Mouse (Mus musculus): ENCODE measurements around the gene Zcchc2.
A peak's percentile ranks its signal among the peaks of the same experiment; 100 is the strongest.

The Zcchc2 gene

DNA sequence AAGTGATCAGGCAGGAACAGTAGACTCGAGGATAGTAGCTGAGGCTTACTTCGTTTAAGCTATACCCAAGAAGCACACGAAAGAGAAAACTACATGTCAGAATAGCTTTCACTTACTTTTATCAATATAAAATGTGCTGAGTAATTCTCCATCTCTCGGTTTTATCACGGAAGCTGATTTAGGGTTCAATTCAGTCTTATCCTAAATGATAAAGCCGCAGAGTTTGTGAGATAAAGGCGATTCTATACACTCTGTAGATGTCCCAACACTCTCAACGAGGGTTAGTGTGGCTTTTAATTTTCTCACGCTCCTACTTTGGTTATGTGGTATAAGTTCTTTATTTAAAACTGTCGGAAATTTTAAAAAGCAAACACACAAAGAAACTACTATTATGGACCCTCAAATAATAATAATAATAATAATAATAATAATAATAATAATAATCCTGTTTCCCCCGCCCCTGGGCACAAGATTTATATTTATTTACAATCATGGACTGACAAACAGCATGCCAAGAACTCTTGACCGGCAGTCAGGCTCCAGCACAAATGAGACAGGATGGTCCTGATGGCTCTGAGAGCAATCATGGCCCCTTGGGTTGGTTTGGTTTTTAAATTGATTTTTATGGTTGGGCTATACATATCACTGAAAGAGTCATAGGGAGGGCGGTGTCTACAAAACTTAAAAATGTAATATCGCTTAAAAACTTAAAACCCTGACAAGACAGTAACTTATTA is 1.1 kb upstream of the Zcchc2 start:
- no peak for DNase-seq (ENCODE audit: low read depth, low spot score)

DNA sequence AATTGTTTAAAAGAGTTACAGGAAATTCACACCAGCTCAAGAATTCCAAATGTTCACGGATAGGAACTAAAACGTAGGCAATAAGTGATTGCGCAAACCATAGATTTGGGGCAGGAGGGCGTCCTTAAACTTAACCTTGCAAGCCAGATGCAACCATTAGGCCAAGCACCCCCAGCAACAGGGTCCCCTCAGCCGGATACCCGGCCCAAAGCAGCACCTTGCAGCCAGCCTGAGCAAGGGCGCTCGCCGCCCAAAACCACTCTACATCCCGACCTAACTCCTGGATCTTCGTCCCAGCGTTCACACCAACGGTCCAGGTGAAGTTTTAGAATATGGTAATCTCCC is 594 bp upstream of the Zcchc2 start:
- DNase-seq (ENCODE audit: low read depth, low spot score) = no peak

DNA sequence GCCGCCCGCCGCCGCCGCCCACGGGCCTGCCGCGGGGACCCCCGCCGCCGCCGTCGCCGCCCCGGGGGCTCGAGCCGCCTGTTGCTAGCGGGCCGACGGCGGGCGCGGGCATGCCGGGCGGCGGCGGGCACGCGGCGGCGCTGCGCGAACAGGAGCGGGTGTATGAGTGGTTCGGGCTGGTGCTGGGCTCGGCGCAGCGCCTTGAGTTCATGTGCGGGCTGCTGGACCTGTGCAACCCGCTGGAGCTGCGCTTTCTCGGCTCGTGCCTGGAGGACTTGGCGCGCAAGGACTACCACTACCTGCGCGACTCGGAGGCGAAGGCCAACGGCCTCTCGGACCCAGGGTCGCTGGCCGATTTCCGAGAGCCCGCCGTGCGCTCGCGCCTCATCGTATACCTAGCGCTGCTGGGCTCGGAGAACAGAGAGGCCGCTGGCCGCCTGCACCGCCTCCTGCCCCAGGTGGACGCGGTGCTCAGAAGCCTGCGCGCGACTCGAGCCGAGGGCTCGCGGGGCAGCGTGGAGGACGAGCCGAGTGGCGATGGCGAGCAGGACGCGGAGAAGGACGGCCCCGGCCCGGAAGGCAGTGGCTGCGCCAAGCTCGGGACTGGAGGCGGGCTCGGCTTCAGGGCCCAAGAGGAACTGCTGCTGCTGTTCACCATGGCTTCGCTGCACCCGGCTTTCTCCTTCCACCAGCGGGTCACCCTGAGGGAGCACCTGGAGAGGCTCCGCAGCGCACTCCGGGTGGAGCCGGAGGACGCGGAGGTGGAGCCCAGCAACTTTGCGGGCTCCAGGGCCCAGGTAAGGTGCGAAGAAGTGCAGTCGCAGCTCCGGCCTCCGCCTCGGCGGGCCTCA is 930 bp downstream of the Zcchc2 start:
- no peak for DNase-seq (ENCODE audit: low read depth, low spot score)

DNA sequence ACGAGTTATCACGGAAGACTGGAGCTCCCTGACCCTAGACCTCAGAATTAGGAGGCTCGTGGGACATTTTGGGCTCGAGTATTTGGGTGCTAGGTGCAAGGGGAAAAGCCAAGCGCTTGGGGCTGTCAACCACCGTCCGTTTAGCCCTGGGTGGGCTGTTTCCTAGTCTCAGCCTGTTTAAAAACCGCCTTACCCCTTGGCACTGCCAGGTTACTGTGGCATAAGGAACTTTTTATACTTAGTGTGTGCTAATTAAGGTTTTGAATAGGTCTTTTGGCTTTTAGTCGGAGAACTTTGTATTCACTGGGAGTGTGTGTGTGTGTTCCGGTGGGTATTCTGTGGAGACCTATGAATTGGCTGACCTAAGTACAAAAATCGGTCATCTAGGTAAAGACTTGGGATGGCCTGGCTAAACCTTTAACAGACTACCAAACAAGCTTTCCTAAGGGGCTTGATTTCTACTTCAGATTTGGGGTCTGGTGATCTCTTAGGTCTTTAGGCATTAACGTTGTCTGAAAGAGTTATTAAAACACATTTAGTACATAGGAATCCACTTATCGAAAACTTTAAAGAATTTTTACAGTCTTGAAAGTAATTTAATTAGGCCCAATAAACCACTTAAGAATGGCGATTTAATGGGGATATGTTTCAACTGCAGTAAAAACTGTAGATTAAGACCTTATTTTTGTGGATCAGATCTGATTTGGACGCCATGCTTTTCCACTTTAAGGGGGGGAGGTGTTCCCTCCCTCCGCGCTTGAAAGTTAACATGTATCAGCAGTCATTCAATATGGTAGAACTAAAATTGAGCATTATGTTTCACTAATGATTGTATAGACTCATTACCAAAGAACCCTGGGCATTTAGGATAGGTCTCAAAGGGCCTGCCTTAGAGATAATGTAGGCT is 2.0 kb downstream of the Zcchc2 start:
- no peak for DNase-seq (ENCODE audit: low read depth, low spot score)

DNA sequence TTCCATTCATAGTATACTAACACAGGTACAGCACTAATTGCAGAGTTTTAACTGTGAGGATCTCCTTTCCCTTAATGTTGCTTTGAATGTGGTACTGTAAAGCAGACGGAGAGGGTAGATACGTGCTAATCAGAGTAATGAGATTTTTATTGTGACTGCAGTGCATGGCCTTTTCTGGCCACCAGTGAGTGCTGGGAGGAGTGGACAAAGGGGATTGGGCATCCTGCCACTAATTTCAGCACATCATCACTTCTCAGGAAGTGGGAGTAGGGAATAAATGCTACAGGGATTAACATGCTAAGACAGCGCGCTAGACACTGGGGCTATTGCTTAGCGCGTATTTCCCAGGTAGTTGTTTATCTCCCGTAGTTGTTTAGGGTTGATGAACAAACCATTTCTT is 3.0 kb downstream of the Zcchc2 start:
- DNase-seq (ENCODE audit: low read depth, low spot score) = no peak

DNA sequence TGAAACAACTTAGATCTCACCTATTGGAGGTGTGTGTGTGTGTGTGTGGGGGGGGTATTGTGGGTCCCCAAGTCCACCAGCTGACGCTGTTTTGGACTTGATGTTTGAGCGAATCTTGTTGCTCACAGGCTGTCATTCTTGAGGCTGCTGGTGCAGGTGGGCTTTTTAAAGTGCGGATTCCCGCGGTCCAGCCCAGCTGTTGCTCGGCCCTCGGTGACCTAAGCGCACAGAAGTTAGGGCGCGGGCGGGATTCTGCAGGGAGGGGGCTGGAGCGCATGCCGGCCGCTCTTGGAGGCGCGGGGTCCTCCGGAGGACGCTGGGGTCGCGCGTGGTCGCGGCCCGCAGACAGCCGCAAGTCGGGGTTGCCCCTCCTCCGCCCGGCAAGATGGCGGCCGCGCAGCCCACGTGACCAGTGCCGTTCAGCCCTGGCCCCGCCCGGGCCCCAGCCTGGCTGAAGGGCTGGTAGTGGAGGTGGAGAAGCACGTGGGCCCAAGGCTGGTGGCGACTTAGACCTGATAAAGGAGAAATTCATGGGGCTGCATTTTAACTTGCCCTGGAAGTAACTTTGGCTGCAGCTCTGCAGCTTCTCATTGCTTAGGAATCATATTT is 3.5 kb downstream of the Zcchc2 start:
- peak; percentile 57 for DNase-seq (ENCODE audit: low read depth, low spot score)

DNA sequence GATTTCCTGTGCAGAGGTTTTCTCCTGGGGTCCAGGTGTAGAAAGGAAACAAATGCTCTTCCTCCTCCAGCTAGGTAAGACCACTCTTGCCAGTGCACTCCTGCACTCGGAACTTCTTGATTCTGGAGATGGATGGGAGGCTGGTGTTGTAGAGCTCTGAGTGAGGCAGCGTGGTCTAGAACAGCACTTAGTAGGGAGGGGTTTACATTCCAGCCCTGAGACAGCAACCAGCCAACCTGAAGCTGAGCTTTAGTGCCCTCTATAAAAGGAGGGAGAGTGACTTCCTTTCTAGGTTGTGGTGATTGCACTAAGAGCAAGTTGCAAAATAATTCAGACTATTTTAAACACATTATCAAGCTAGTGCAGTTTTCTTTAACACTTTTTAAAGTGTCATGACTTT is 5.8 kb downstream of the Zcchc2 start:
- DNase-seq (ENCODE audit: low read depth, low spot score) = no peak

DNA sequence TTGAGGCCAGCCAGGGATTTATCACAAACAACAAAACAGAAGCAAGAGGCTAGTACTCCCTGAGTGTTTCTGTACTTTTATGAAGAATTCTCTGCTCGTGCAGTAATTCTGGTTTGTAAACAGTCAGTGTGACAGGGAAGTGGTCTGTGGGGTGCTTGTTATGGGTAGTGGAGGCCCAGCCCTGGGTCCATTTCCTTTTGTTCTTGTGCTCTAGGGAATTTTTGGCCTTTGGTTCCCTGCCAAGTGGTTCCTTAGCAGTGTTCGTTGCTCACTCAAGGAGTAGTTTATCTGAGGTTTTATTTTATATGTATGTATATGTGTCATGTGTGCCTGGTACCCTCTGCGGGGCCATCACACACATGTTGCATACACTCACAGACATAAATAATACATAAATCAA is 7.1 kb downstream of the Zcchc2 start:
- DNase-seq (ENCODE audit: low read depth, low spot score) = no peak

DNA sequence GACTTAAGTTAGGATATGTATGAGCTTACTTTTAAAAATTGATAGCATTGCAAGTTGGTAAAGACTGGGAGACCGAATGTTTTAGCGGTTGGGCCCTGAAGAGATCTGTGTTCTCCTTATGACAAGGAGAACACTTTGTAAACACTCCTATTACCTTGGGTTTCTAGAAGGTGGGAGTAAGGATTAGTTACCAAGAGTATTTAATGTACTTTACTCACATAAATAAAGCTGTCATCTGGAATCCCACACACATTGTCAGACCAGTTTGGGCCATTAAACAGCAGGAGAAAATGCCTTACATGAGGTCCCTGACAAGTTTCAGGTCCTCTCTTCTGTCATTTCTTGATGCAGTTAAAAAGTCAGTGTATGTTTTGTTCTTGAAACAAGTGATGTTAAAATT is 9.6 kb downstream of the Zcchc2 start:
- no peak for DNase-seq (ENCODE audit: low read depth, low spot score)

DNA sequence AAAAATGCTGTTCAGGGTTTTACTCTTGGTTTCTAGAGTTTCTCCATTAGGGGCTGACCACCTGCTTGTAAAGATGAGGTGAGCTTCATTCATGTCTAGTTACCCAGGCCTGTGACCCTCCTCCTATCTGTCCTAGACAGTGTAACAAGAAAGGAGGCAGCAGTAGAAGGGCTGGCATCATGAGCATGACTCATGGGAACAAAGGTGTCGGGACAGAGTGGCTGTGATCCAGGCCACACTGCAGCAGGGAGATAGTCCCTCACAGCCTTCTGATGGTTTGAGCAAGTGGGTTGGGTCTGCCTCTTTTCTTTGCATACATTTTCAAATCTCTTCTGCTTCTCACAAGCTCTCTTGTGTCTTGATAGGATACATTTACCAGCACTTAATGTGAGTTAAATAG is 17.4 kb downstream of the Zcchc2 start:
- no peak for DNase-seq (ENCODE audit: low read depth, low spot score)

DNA sequence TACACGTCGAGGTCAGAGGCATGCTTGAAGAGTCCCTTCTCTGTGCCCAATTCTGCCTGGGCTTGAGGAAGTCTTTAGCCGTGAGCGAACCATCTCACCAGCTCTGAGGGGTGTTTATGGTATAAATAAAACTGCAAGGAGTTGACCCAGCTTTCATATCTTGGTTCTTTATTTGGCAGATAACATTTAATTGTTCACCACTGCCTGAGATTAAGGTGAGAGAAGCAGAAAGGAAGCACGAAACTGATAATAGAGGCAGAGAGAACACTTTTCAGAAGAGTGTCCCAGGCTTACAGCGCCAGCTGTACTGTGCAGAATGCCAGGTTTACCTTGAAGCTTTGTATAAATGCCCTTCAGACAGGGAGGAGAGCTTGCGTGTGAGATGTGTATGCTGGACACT is 20.9 kb downstream of the Zcchc2 start:
- no peak for DNase-seq (ENCODE audit: low read depth, low spot score)

DNA sequence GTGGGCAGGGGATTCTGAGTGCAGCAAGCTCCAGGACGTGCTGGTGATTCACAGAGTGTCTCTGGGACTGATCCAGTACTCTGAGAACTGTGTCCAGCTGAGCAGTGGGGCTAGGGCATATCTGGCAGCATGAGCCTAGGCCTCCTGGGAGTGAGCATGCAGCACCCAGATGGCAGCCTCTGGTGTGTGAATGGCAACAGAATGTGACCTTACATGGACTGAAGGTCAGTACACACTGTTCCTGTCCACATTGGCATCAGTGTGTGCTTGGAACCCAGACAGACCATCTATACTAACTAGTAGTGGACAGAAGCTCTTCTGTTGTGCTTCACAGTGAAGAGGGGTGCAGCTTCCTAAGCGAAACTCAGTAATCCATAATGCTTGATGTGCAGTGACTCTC is 23.6 kb downstream of the Zcchc2 start:
- no peak for DNase-seq (ENCODE audit: low read depth, low spot score)

DNA sequence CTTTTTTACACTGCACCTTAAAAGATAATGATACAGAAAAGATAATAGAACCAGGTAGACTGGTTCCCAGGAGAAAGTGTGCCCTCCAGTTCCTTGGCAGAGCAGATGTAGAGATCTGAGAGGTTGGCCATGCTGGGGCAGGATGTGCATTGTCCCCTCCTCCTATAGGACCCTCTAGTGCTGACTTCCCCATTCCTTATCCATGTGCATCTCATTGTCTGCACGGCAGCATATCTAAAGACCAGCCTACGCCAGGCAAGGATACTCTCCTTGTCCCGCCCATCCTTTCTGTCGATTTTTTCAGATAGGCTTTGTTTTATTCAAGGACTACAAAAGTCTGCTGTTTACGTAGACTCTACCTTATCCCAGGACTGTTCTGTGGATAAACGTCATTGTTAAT is 26.1 kb downstream of the Zcchc2 start:
- no peak for DNase-seq (ENCODE audit: low read depth, low spot score)

DNA sequence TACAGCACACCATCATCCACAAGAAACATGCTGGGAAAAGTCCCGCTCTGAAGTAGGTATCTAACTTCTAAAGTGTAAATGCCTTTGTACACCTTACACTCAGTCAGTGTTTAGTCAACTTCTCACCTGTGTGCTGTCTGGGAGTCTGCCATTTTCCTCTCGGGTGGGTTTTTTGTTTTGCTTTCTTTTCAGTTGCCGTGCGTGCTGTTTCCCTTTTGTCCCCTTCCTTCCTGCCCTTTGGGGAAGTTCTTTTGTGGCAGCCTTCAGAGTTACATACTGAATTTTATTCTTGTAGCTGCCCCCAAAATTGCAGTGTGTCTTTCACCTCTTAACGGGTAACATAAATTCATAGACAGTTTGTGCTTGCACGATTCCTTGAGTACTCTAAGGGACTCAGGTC is 29.6 kb downstream of the Zcchc2 start:
- DNase-seq (ENCODE audit: low read depth, low spot score) = no peak

DNA sequence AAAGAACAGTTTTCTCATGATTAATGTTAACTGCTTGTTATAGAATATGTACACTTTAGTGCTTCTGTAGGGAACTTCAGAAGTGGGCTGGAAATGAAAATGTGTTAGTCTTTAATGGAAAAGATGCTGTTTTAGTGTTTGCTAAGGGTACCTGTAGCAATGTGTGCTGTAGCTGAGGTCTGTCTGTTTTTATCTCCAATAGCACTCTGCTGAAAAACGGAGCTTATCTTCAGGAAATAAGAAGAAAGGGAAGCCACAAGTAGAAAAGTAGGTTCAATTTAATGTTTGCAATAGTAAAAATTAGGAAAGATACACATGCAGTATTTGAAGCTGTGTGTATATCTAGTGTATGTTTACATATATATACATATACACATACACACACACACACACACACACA is 32.8 kb downstream of the Zcchc2 start:
- DNase-seq (ENCODE audit: low read depth, low spot score) = no peak

DNA sequence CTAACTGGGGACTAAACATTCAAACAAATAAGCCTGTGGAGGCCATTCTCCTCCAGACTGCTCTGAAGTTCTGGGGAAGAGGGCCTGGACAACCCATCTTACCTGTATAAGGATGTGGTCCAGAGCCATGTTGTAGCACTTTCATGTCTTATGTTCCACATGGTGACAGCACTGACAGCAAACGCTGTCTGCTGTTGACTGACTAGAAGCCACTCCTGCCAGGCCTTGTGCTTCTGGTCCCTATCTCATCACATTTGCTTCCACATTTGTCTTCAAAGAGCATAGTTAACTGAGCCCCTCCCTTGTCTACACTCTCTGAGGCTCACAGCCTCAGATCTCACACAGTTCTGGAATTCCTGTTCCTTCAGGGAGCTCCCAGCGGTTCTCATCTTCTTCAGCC is 34.0 kb downstream of the Zcchc2 start:
- no peak for DNase-seq (ENCODE audit: low read depth, low spot score)

DNA sequence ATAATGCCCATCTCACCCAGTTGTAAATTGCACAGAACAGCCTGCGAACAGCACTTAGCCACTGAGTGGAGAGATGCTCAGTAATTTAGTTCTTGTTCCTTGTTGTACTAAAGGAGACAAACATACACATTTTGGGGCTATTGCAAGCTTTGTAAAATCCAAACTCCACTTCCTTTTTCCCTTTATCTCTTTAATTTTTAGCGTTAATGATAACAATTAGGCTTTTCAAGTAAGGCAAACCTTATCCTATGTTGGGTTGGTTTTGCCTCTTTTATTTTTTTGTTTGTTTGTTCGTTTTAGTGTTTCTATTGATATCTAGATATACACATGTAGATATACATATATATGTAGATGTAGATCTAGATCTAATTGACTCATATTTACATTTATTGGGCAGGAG is 34.6 kb downstream of the Zcchc2 start:
- DNase-seq (ENCODE audit: low read depth, low spot score) = no peak

DNA sequence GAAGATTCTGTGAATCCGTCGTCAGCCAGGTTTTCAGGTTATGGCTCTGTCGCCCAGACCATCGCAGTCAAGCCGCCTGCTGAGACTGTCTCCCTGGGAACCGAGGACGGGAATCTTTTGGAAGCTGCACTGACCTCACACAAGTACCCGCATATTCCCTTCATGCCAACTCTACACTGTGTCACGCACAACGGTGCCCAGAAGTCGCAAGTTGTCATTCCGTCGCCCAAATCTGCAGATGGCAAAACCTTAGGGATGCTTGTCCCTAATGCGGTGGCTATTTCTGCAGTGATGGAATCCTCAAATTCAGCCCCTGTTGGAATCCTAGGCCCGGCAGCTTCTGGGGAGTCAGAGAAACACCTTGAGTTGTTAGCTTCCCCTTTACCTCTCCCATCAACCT is 39.6 kb downstream of the Zcchc2 start:
- DNase-seq (ENCODE audit: low read depth, low spot score) = no peak

DNA sequence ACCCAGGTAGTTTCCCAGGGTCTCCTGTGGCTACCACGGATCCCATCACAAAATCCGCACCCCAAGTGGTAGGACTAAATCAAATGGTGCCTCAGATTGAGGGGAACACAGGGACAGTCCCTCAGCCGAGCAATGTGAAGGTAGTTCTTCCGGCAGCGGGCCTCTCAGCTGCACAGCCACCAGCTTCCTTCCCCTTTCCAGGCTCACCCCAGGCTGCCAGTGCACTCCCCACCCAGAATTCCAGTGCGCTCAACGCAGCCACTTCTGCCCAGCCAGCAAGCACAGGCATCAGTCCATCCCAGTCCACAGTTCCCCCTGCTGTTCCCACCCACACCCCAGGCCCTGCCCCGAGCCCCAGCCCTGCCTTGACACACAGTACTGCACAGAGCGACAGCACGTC is 40.1 kb downstream of the Zcchc2 start:
- DNase-seq (ENCODE audit: low read depth, low spot score) = no peak

DNA sequence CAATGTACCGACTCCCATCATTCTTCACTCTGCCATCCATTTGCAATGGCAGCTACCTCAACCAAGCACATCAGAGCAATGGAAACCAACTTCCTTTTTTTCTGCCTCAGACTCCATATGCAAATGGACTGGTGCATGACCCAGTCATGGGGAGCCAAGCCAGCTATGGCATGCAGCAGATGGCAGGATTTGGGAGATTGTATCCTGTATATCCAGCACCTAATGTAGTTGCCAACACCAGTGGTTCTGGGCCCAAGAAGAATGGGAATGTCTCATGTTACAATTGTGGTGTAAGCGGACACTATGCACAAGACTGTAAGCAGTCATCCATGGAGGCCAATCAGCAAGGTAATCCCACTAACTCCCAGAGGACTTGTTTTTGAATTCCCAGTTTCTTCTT is 40.7 kb downstream of the Zcchc2 start:
- no peak for DNase-seq (ENCODE audit: low read depth, low spot score)

DNA sequence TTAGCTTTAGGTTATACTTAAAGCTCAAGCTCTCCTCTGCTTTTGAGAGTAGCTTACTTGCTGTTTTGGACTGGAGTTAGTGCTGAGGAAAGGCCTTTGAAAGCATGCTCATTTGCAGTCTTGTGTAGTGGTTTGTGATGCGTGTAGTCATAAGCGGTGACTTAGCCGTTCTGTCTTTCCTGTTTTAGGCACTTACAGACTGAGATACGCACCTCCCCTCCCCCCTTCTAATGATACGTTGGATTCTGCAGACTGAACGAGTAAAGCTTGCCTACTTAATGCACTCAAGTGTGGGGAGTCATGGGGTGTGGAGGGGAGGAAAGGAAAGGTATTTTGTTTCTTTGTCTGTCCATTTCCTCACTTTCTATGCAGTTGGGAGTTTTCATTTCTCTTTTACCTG is 41.7 kb downstream of the Zcchc2 start:
- no peak for DNase-seq (ENCODE audit: low read depth, low spot score)

DNA sequence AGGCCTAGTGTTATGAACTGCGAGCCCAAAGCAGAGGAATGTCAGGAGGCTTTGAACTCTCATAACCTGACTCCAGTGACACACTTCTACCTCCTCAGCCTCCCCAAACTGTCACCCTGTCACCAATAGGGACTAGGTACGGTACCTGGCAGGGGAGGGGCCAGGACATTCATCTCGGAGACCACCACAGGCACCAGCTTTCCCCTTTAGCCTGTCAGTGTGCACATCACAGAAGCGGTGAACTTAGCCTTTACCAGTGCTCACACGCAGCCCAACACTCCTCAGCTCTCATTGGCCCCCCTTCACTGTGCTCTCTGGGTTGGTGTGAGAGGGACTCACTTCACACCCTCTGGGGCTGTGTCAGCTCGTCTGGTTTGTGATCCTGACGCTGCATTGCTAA is 44.6 kb downstream of the Zcchc2 start:
- DNase-seq (ENCODE audit: low read depth, low spot score) = no peak

Measured in telencephalon, adult 2 months (tissue).